Mouse (Mus musculus): ENCODE results near the gene Gcnt4.

GRCm38 (mm10) chr13:96884534-96884933 lies 40.0 kb upstream of the Gcnt4 start:
- TF ChIP-seq CTCF (IDR thresholded peaks at IDR 0.05; ENCODE audit: control insufficient read depth, insufficient read depth, insufficient read length) (no peak), MAX (IDR thresholded peaks at IDR 0.05) (no peak)

Data from C2C12 (cell line).